Mouse (Mus musculus) erythroblast, embryonic 14.5 days (primary cell): ENCODE measurements around the gene Ctnnd1.

Experiments
- GATA1 ChIP-seq: IDR thresholded peaks from 2 replicates; pipeline ENCODE4 v1.6.1; 2012; ENCODE audit warnings: low read length, inconsistent platforms, mixed read lengths
- TAL1 ChIP-seq: IDR thresholded peaks from 3 replicates; pipeline ENCODE4 v1.6.1; 2012; ENCODE audit warnings: low read length, inconsistent platforms, mixed read lengths

DNA sequence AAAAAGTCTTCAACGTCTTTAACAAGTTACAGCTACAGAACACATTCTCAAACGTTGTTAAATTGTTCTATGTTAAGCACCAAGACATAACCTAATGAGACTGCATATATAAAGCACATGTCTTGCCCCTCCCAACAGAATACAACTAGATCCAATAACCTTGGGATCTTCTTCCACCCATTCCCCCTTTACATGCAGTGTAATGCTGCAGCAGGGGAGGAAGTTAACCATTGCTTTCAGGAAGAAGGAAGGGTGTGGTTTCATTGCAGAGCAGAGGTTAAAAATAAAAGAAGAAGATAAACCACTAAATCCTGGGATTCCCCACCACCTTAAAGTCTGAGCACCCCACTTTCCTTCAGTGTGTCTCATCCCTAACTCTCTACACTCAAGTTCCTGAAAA lies 27.9 kb downstream of the Ctnnd1 start:
- TF ChIP-seq TAL1 (no peak), GATA1 (no peak)
